Mouse (Mus musculus) erythroid progenitor cell, adult 5-6 weeks (primary cell): ENCODE measurements around the gene Ylpm1. TPM values are rescaled to one million over a fixed set of nuclear protein-coding genes. Genes with fewer than 3 reads are reported as not detected.
A peak's percentile ranks its signal among the peaks of the same experiment; 100 is the strongest.

Experiments
- ATAC-seq: replicated peaks from 2 replicates; pipeline ENCODE4 v1.8.0; 2016; ENCODE audit warnings: moderate number of reproducible peaks, mild to moderate bottlenecking, moderate TSS enrichment, inconsistent platforms; ENCODE audit not compliant: poor library complexity, low FRiP score, severe bottlenecking
- total RNA-seq, 2 experiments: library from RNA; stranded (forward) in 1 of 2; stranded (reverse) in 1 of 2; fragments of 150-400 nt in 1 of 2; fragments of 186-747, 209-891 nt in 1 of 2; gene quantifications; 2 replicates each; pipeline versions ENCODE4 v1.2.3 to v1.2.4; 2015 to 2017; ENCODE audit warnings: low replicate concordance in 2 of 2

The Ylpm1 gene
- 72.1 and 73.2 TPM in 2 replicates for total RNA-seq (2015; ENCODE audit: low replicate concordance)
- total RNA-seq (2017; ENCODE audit: low replicate concordance) = 52.5 and 87.7 TPM in 2 replicates

GRCm38 (mm10) chr12:84996083-84996496 lies at the start of gene Ylpm1:
Gene Ylpm1, plus strand, starts transcription at chr12:84996321.
- ATAC-seq = peak; percentile 96

DNA sequence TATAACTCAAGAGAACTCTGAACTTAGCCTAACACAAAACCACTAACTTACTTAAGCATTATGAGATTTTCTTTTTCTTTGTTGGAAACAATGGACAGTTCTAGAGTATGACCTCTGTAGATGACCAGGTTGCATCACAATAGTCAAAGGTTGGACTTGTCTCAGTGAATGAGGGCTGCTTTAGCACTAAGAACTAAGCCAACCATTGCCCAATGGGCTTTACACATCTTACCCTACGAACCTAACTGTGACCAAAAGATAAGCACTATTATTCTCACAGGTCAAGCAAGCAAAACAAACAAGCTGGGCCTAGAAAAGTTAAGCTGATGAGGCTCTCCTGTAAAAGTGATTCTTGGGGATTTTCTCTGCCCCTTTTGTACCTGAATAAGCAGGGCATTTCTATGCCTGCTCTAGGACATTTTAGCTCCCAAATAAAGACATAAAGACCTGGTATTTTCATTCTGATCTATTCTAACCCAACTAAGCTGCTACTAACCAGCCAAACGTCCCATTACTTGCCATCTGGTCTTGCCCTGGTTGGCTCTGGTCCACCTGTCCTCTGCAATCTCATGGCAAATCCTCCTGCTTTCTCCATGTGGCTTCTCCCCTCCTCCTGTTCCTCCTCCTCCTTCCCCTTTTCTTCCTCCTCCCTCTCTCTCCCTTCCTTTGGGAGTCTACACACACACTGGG lies 48.1 kb upstream of the Ylpm1 start:
- ATAC-seq = no peak

GRCm38 (mm10) chr12:84948584-84949285 lies 47.4 kb upstream of the Ylpm1 start:
- ATAC-seq = no peak

GRCm38 (mm10) chr12:84950763-84951162 lies 45.4 kb upstream of the Ylpm1 start:
- ATAC-seq = no peak

GRCm38 (mm10) chr12:84951531-84951930 lies 44.6 kb upstream of the Ylpm1 start:
- no peak for ATAC-seq

GRCm38 (mm10) chr12:84952351-84952750 lies 43.8 kb upstream of the Ylpm1 start:
- ATAC-seq = no peak

- ATAC-seq = no peak
These were observed 39.8 kb upstream of the Ylpm1 start for GRCm38 (mm10) chr12:84956317-84956716.

DNA sequence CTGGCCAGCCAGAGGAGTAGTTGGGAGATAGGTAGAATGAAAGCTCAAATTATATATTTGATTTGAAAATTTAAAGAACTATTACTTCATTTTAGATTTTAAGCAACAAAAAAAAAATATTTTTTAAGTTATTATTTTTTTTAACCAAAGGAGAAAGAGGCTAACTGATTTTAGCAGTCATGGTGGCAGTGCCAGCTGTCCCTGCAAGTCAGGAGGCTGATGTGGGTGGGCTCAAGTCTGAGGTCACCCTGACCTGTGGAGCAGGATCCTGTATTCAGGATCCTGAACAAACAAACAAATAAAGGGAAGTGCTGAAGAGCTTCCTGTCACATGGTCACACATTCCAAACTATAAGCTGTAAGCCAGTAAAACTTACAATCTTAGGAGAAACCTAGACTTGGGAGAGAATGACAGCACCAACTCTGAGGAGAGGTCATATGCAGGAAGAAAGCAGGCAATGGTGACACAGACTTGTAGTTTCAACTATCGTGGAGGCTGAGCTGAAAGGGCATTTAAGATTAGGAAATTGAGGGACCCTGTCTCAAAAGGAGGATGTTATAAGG lies 37.2 kb upstream of the Ylpm1 start:
- no peak for ATAC-seq

DNA sequence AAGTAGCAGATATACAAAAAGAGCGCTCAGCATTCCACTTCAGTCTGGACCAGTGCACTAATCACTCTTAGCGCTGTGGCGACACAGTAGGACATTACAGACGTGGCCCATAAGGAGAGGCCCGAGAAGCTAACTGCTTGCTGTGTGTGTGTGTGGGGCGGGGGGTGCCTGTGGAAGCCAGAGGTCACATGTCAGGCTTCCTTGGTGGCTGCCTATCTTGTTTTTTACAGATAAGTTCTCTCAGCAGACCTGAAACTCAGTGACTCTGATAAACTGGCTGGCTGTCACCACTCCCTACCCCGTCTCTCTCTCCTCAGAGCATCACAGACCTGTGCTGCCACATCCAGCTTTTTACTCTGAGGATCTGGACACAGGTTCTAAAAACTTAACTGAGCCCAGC lies 33.5 kb upstream of the Ylpm1 start:
- peak; percentile 95 for ATAC-seq

DNA sequence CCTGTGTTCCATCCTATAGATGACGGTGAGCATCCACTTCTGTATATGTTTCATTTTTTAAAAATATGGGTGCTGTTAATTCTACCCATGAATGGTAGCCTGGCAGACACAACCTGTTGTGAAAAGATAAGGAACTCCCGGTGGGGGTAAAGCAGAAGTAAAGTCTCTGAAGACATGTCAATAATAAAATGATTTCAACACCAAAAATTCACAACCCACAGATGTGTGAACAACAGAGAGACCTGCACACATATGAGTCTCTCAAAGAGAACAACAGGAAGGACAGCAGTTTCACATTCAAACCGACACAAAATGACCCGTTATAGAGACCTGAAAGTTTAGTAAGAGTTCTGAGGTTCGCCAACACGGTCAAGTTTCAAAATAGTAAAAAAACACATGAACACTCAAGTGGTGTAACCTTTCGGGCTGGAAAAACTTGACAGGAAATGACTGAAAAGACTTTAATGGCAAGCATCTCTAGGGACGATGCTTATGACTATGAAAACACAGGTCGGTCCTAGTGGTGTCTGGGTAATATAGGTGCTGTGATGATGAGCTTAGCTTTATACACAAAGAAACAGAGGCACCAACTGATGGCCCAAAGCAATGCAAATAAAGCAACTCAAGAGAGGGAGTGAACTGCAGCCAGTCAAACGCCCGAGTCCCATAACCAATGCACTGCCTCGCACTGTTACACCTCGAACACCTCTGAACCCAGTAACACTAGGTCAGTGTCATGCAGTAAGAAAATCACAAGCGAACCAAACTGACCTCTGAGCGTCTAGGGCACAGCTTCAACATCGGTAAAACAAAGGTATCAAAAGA lies 27.1 kb upstream of the Ylpm1 start:
- peak; percentile 66 for ATAC-seq

- ATAC-seq = peak; percentile 31
These were observed 26.3 kb upstream of the Ylpm1 start for GRCm38 (mm10) chr12:84969656-84970427.

- peak; percentile 86 for ATAC-seq
These were observed 25.6 kb upstream of the Ylpm1 start, which contains the start of the genes Fcf1 and Arel1 for GRCm38 (mm10) chr12:84970428-84971096. Gene Fcf1, plus strand, starts transcription at chr12:84970897. Gene Arel1, minus strand, starts transcription at chr12:84970900.

DNA sequence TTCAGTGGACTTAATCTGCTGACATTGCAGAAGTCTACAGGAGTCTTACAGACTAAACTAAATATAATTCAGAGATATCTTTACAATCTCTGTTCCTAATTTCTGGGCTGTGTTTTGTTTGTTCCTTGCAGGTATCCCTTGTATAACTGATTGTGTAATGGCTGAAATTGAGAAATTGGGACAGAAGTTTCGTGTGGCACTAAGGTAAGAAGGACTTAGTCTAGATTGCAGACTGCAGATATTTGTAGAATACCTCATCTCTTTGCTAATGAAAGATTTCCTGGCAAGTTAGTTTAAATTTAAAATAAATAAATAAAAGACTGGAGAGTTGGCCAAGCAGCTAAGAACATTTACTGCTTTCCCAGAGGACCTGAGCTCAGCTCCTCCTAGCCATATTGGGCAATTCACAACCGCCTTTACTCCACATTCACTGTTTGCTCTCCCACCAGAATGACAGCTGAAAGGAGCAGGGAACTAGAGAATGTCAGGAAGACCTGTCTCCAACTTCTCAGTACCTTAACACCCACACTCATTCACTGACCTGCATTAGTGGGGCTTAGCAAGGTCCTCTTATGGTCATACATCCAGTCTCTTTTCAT lies 16.8 kb upstream of the Ylpm1 start:
- no peak for ATAC-seq

DNA sequence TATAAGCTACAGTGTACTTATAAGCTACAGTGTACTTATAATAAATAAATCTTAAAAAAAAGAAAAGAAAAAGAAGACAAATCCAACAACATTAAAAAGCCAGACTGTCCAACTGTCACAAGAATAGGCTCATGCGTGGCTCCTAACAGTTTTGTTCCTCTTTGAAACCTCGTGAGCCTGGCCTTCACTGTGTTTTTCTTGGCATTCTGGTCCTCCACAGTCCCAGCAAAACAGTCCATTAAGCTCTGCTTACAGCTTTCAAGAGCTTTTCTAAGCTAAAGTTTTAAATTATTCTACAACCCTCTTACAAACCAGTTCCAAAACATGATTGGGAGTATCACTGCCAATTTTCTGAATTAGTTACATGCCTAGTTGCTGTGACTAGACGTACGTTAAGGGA lies 6.7 kb upstream of the Ylpm1 start:
- ATAC-seq = no peak

GRCm38 (mm10) chr12:84995112-84995761 lies 884 bp upstream of the Ylpm1 start:
- no peak for ATAC-seq

DNA sequence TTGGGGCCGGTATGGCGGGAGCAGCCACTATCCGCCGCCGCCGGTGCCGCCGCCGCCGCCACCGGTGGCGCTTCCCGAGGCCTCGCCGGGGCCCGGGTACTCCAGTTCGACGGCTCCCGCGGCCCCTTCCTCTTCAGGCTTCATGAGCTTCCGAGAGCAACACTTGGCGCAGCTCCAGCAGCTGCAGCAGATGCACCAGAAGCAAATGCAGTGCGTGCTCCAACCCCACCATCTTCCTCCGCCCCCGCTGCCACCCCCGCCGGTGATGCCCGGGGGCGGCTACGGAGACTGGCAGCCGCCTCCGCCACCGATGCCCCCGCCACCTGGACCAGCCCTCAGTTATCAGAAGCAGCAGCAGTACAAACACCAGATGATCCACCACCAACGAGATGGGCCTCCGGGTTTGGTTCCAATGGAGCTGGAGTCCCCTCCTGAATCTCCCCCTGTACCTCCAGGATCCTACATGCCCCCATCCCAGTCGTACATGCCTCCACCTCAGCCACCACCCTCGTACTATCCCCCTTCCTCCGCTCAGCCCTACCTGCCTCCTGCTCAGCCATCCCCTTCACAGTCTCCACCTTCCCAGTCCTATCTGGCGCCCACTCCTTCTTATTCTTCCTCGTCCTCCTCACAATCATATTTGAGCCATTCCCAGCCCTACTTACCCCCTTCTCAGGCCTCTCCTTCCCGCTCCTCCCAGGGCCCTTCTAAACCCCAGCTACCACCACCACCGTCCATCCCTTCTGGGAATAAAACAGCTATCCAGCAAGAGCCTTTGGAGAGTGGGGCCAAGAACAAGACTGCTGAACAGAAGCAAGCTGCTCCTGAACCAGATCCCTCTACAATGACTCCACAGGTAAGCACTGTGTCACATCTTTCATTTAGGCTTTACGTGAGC lies 629 bp downstream of the Ylpm1 start:
- peak; percentile 71 for ATAC-seq

DNA sequence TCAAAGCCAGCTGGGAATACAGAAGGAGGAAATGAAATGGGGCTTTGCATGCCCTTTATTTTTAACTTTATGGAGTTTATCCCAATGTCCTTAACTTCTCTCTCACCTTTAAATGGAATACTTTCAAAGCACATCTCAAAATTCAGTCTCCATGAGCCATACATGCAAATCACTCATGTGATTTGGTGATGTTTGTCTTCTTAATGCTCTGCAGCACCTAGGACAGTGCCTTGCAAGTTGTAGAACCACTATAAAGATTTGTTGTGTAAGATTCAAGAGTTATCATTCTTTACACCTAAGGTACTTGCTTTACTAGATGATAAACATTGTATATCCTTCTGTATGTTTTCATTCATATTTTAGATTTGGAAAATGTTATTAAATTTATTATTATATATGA lies 2.9 kb downstream of the Ylpm1 start:
- no peak for ATAC-seq
